Mouse (Mus musculus) stomach, embryonic 15.5 days (tissue): Measurements from ENCODE around the gene Gm9918. TPM values are rescaled to one million over a fixed set of nuclear protein-coding genes. Genes with fewer than 3 reads are reported as not detected.

ENCODE experiments used
- ATAC-seq: fragments of 200-750 bp; cut with Nextera tagmentation; 2 replicates; pipeline ENCODE4 v1.8.0; 2017; ENCODE audit warnings: low read depth, moderate number of reproducible peaks, moderate TSS enrichment; ENCODE audit not compliant: insufficient read depth, low FRiP score
- H3K27ac ChIP-seq: fragments of 300-500 bp; sonication (generic); 2 replicates; pipeline ENCODE4 v1.5.1; 2015; ENCODE audit warnings: mild to moderate bottlenecking, inconsistent platforms
- H3K27me3 ChIP-seq: fragments of 300-500 bp; sonication (generic); replicated peaks from 2 replicates; pipeline ENCODE4 v1.6.1; 2015; ENCODE audit warnings: inconsistent platforms
- H3K36me3 ChIP-seq: fragments of 300-500 bp; sonication (generic); 2 replicates; pipeline ENCODE4 v1.6.1; 2015; ENCODE audit warnings: inconsistent platforms
- H3K4me1 ChIP-seq: fragments of 300-500 bp; sonication (generic); 2 replicates; pipeline ENCODE4 v1.6.1; 2015; ENCODE audit warnings: inconsistent platforms
- H3K4me2 ChIP-seq: fragments of 300-500 bp; sonication (generic); 2 replicates; pipeline ENCODE4 v1.6.1; 2015; ENCODE audit warnings: mild to moderate bottlenecking, inconsistent platforms
- H3K4me3 ChIP-seq: fragments of 300-500 bp; sonication (generic); replicated peaks from 2 replicates; pipeline ENCODE4 v1.5.1; 2015; ENCODE audit warnings: inconsistent platforms
- H3K9ac ChIP-seq: fragments of 300-500 bp; sonication (generic); 2 replicates; pipeline ENCODE4 v1.6.1; 2015; ENCODE audit warnings: inconsistent platforms
- H3K9me3 ChIP-seq: fragments of 300-500 bp; sonication (generic); 2 replicates; pipeline ENCODE4 v1.6.1; 2016; ENCODE audit warnings: inconsistent platforms
- WGBS: fragments of 180-500 bp; shearing (Covaris S2); methylation state at CpG from one replicate; pipeline ENCODE4 v1.1.7; 2015; 5-methylcytosine and 5-hydroxymethylcytosine counted together
- polyA plus RNA-seq: library from polyadenylated mRNA; unstranded; fragments of >200 nt; fragmentation: Nextera tagmentation; extraction: Ambion mirVana; gene quantifications from 2 replicates; pipeline ENCODE4 v1.2.1, GENCODE M21; 2015

Gene Gm9918
- polyA plus RNA-seq, 1 experiment from 2014 or later = 0.27 TPM

GRCm38 (mm10) chr15:102282463-102283292, 12.3 kb downstream of the Gm9918 start:
- peaks cover 14% of the 10 kb centered on the region for H3K4me1 ChIP-seq
- 72% methylated on average over 8 of the region's 8 CpGs for WGBS
- H3K9ac ChIP-seq = no peak overlapping the region
- H3K4me2 ChIP-seq = no peak overlapping the region
- H3K4me3 ChIP-seq = no peak overlapping the region
- ATAC-seq = no peak
- H3K9me3 ChIP-seq = no peaks in the 10 kb centered on the region
- H3K36me3 ChIP-seq = 0 out of 2 replicates have a peak, but pooled peaks cover 11% of the 10 kb centered on the region
- H3K27ac ChIP-seq = no peak overlapping the region
- no peaks in the 10 kb centered on the region for H3K27me3 ChIP-seq

GRCm38 (mm10) chr15:102283648-102284047, 13.3 kb downstream of the Gm9918 start:
- no peak overlapping the region for H3K4me2 ChIP-seq
- no peaks in the 10 kb centered on the region for H3K9me3 ChIP-seq
- peaks cover 14% of the 10 kb centered on the region for H3K4me1 ChIP-seq
- ATAC-seq = no peak
- no peak overlapping the region for H3K4me3 ChIP-seq
- H3K9ac ChIP-seq = no peak overlapping the region
- WGBS = 75% methylated on average over 3 of the region's 3 CpGs
- H3K27me3 ChIP-seq = no peaks in the 10 kb centered on the region
- 0 out of 2 replicates have a peak, but pooled peaks cover 11% of the 10 kb centered on the region for H3K36me3 ChIP-seq
- no peak overlapping the region for H3K27ac ChIP-seq

- Histone ChIP-seq H3K36me3 (no peaks in the 10 kb centered on the region), H3K27ac (no peak overlapping the region), H3K9ac (no peak overlapping the region), H3K27me3 (no peaks in the 10 kb centered on the region), H3K9me3 (no peaks in the 10 kb centered on the region), H3K4me2 (no peak overlapping the region), H3K4me1 (no peaks in the 10 kb centered on the region), H3K4me3 (no peak overlapping the region)
- no peak for ATAC-seq
Observed at GRCm38 (mm10) chr15:102287395-102287794, 17.0 kb downstream of the Gm9918 start.

GRCm38 (mm10) chr15:102295633-102296367, 25.4 kb downstream of the Gm9918 start, which contains the start of gene Espl1:
Gene Espl1, plus strand, starts transcription at chr15:102296266.
- Histone ChIP-seq H3K9ac (peak within 1 kb of the TSS; percentile 62), H3K4me3 (peak within 1 kb of the TSS; percentile 68), H3K27me3 (no peaks in the 10 kb centered on the region), H3K27ac (no peak within 1 kb of the TSS), H3K4me1 (peaks cover 3% of the 10 kb centered on the region; the same call in 1 of the 2 replicates), H3K4me2 (peak within 1 kb of the TSS; percentile 75), H3K36me3 (peaks cover 10% of the 10 kb centered on the region; the same call in 1 of the 2 replicates), H3K9me3 (no peaks in the 10 kb centered on the region)
- peak; percentile 99 for ATAC-seq
- WGBS = 7% methylated on average over 25 of the region's 25 CpGs

GRCm38 (mm10) chr15:102296368-102297006, 26.1 kb downstream of the Gm9918 start:
- no peaks in the 10 kb centered on the region for H3K27me3 ChIP-seq
- H3K4me2 ChIP-seq = peak overlapping the region; percentile 75
- H3K36me3 ChIP-seq = peaks cover 10% of the 10 kb centered on the region; the same call in 1 of the 2 replicates
- no peak for ATAC-seq
- peaks cover 3% of the 10 kb centered on the region; the same call in 1 of the 2 replicates for H3K4me1 ChIP-seq
- no peaks in the 10 kb centered on the region for H3K9me3 ChIP-seq
- H3K27ac ChIP-seq = no peak overlapping the region
- H3K9ac ChIP-seq = peak overlapping the region; percentile 62
- WGBS = 5% methylated on average over 24 of the region's 24 CpGs
- H3K4me3 ChIP-seq = peak overlapping the region; percentile 68

- 76% methylated on average over 6 of the region's 6 CpGs for WGBS
- Histone ChIP-seq H3K36me3 (peaks cover 38% of the 10 kb centered on the region), H3K4me2 (no peak overlapping the region), H3K27ac (no peak overlapping the region), H3K9ac (no peak overlapping the region), H3K27me3 (no peaks in the 10 kb centered on the region), H3K4me1 (no peaks in the 10 kb centered on the region), H3K4me3 (no peak overlapping the region), H3K9me3 (no peaks in the 10 kb centered on the region)
- no peak for ATAC-seq
Observed at GRCm38 (mm10) chr15:102302542-102302941, 32.2 kb downstream of the Gm9918 start.

- H3K27ac ChIP-seq = no peak overlapping the region
- no peaks in the 10 kb centered on the region for H3K9me3 ChIP-seq
- H3K4me2 ChIP-seq = no peak overlapping the region
- peaks cover 49% of the 10 kb centered on the region for H3K36me3 ChIP-seq
- no peak overlapping the region for H3K9ac ChIP-seq
- no peak overlapping the region for H3K4me3 ChIP-seq
- H3K4me1 ChIP-seq = peaks cover 5% of the 10 kb centered on the region; the same call in 1 of the 2 replicates
- ATAC-seq = no peak
- 85% methylated on average over 9 of the region's 9 CpGs for WGBS
- H3K27me3 ChIP-seq = no peaks in the 10 kb centered on the region
Observed at GRCm38 (mm10) chr15:102308717-102309116, 38.4 kb downstream of the Gm9918 start.

- Histone ChIP-seq H3K36me3 (peaks cover 43% of the 10 kb centered on the region), H3K27me3 (no peaks in the 10 kb centered on the region), H3K4me3 (no peak overlapping the region), H3K27ac (peak overlapping the region; percentile 40; the same call in 1 of the 2 replicates), H3K9me3 (no peaks in the 10 kb centered on the region), H3K4me2 (no peak overlapping the region), H3K9ac (no peak overlapping the region), H3K4me1 (peaks cover 5% of the 10 kb centered on the region; the same call in 1 of the 2 replicates)
- ATAC-seq = peak; percentile 45; the same call in 1 of the 2 replicates
- 52% methylated on average over 10 of the region's 10 CpGs for WGBS
Observed at GRCm38 (mm10) chr15:102310074-102310845, 39.9 kb downstream of the Gm9918 start.

GRCm38 (mm10) chr15:102311489-102311888, 41.1 kb downstream of the Gm9918 start:
- no peaks in the 10 kb centered on the region for H3K9me3 ChIP-seq
- H3K27ac ChIP-seq = no peak overlapping the region
- peaks cover 5% of the 10 kb centered on the region; the same call in 1 of the 2 replicates for H3K4me1 ChIP-seq
- H3K4me3 ChIP-seq = no peak overlapping the region
- H3K36me3 ChIP-seq = peaks cover 43% of the 10 kb centered on the region
- ATAC-seq = no peak
- H3K4me2 ChIP-seq = no peak overlapping the region
- no peaks in the 10 kb centered on the region for H3K27me3 ChIP-seq
- H3K9ac ChIP-seq = no peak overlapping the region

- no peak for ATAC-seq
- Histone ChIP-seq H3K36me3 (peaks cover 51% of the 10 kb centered on the region), H3K4me3 (no peak overlapping the region), H3K9me3 (no peaks in the 10 kb centered on the region), H3K27me3 (no peaks in the 10 kb centered on the region), H3K4me1 (no peaks in the 10 kb centered on the region), H3K27ac (no peak overlapping the region), H3K4me2 (no peak overlapping the region), H3K9ac (no peak overlapping the region)
- WGBS = 90% methylated on average over 8 of the region's 8 CpGs
Observed at GRCm38 (mm10) chr15:102315292-102315691, 44.9 kb downstream of the Gm9918 start.

GRCm38 (mm10) chr15:102316263-102316662, 45.9 kb downstream of the Gm9918 start:
- no peak overlapping the region for H3K27ac ChIP-seq
- peaks cover 55% of the 10 kb centered on the region for H3K36me3 ChIP-seq
- H3K4me2 ChIP-seq = no peak overlapping the region
- H3K9ac ChIP-seq = no peak overlapping the region
- H3K4me1 ChIP-seq = no peaks in the 10 kb centered on the region
- no peak for ATAC-seq
- no peak overlapping the region for H3K4me3 ChIP-seq
- H3K9me3 ChIP-seq = no peaks in the 10 kb centered on the region
- H3K27me3 ChIP-seq = no peaks in the 10 kb centered on the region
- WGBS = 88% methylated on average over 6 of the region's 6 CpGs
